Mouse (Mus musculus): ENCODE data around the gene Wdr70.

DNA sequence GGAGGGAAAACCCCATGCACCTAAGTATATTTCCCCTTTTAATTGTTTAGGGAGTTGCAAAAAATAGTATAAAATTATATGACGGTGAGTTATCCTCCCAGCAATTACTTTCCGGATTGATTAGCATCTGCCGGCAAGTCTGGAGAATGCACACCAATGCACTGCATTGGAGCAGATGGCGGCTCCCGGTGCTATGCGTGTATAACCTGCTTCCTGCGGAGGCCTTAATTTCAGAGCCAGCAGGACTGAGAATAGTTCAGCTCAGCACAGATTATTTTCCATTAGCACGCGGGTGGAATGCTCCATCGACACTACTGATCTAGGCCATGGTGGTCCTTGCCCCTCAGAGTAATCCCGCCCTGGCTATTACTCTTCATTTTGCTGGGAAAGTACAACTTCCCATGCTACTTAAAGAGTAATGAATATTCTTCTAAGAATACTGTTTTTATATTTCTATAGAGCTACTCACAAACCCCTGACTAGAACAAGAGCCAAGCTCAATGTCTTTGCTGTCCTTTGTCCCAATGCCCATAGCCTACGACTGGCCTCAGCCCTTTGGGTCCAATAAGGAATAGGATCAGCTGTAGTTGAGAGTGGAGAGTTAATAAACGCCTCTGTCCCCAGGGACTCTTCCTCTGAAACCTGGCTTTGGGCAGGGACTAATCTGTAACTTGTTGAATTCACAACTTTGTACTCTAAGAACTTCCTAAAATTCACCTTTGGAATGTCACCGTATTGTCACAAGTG lies 176.5 kb downstream of the Wdr70 start:
- no peak for TF ChIP-seq GATA1 (IDR thresholded peaks at IDR 0.05; ENCODE audit: low read length)
- no peak for TF ChIP-seq TAL1 (IDR thresholded peaks at IDR 0.05; ENCODE audit: low read length)

All from erythroblast, embryonic 14.5 days (primary cell).